Mouse (Mus musculus) hindbrain, postnatal 0 days (tissue): ENCODE measurements at regions not wholly inside any gene's neighbourhood (a gene's known extent, or its start where the extent isn't known, plus 50 kb on each side); places are given as distances from the start of the nearest gene placed in this dataset.
A peak's percentile ranks its signal among the peaks of the same experiment; 100 is the strongest.

Experiments
- ATAC-seq: fragments of 200-750 bp; cut with Nextera tagmentation; 2 replicates; pipeline ENCODE4 v1.8.0; 2017; ENCODE audit warnings: mild to moderate bottlenecking, moderate TSS enrichment, moderate library complexity
- DNase-seq: peaks from one replicate; pipeline ENCODE4 v3.0.0-alpha.2; 2015; ENCODE audit warnings: low spot score
- H3K27ac ChIP-seq: fragments of 300-500 bp; sonication (generic); 2 replicates; pipeline ENCODE4 v1.5.1; 2014; ENCODE audit warnings: mild to moderate bottlenecking
- H3K27me3 ChIP-seq: fragments of 300-500 bp; sonication (generic); 2 replicates; pipeline ENCODE4 v1.6.1; 2014; ENCODE audit warnings: low read length, mixed read lengths; ENCODE audit not compliant: insufficient read depth
- H3K36me3 ChIP-seq: fragments of 300-500 bp; sonication (generic); 2 replicates; pipeline ENCODE4 v1.6.1; 2014; ENCODE audit warnings: low read length, mixed read lengths; ENCODE audit not compliant: insufficient read depth
- H3K4me1 ChIP-seq: fragments of 300-500 bp; sonication (generic); 2 replicates; pipeline ENCODE4 v1.6.1; 2014; ENCODE audit warnings: antibody characterized with exemption, low read length, mixed read lengths; ENCODE audit not compliant: insufficient read depth
- H3K4me2 ChIP-seq: fragments of 300-500 bp; sonication (generic); 2 replicates; pipeline ENCODE4 v1.6.1; 2014; ENCODE audit warnings: low read depth, mild to moderate bottlenecking, low read length, moderate library complexity, mixed read lengths
- H3K4me3 ChIP-seq: fragments of 300-500 bp; sonication (generic); 2 replicates; pipeline ENCODE4 v1.5.1; 2014; ENCODE audit warnings: low read length
- H3K9ac ChIP-seq: fragments of 300-500 bp; sonication (generic); replicated peaks from 2 replicates; pipeline ENCODE4 v1.6.1; 2014; ENCODE audit warnings: mild to moderate bottlenecking, low read length, moderate library complexity, mixed read lengths
- H3K9me3 ChIP-seq: fragments of 300-500 bp; sonication (generic); 2 replicates; pipeline ENCODE4 v1.6.1; 2016; ENCODE audit warnings: low read length, mixed read lengths
- CTCF ChIP-seq: IDR thresholded peaks from 2 replicates; pipeline ENCODE4 v1.5.1; 2016; ENCODE audit warnings: antibody characterized with exemption, control low read depth, low read depth
- WGBS: fragments of 180-500 bp; shearing (Covaris S2); extraction: QIAGEN DNeasy Blood & Tissue Kit; methylation state at CpG from one replicate; pipeline ENCODE4 v1.1.7; 2014; 5-methylcytosine and 5-hydroxymethylcytosine counted together

- Histone ChIP-seq H3K9ac (no peak overlapping the region), H3K4me1 (no peaks in the 10 kb centered on the region), H3K27ac (no peak overlapping the region), H3K9me3 (no peaks in the 10 kb centered on the region), H3K36me3 (no peaks in the 10 kb centered on the region), H3K4me2 (no peak overlapping the region), H3K27me3 (no peaks in the 10 kb centered on the region), H3K4me3 (no peak overlapping the region)
- DNase-seq, result peak; percentile 16
- WGBS, result 78% methylated on average over 4 of the region's 4 CpGs
- no peak for TF ChIP-seq CTCF
- ATAC-seq, result no peak
Measured at GRCm38 (mm10) chr7:125102464-125102863, 342.0 kb upstream of the Kdm8 start.

- Histone ChIP-seq H3K9me3 (no peaks in the 10 kb centered on the region), H3K27me3 (no peaks in the 10 kb centered on the region), H3K4me2 (no peak overlapping the region), H3K36me3 (no peaks in the 10 kb centered on the region), H3K9ac (no peak overlapping the region), H3K27ac (no peak overlapping the region), H3K4me3 (no peak overlapping the region), H3K4me1 (no peaks in the 10 kb centered on the region)
- TF ChIP-seq CTCF, result peak; percentile 34; the same call in 1 of the 2 replicates
- DNase-seq, result peak; percentile 19
- WGBS, result 64% methylated on average over 4 of the region's 4 CpGs
- ATAC-seq, result no peak
Measured at GRCm38 (mm10) chr7:125104011-125104410, 340.5 kb upstream of the Kdm8 start.

- TF ChIP-seq CTCF, result no peak
- no peaks in the 10 kb centered on the region for H3K27me3 ChIP-seq
- no peaks in the 10 kb centered on the region for H3K36me3 ChIP-seq
- no peak overlapping the region for H3K4me3 ChIP-seq
- no peaks in the 10 kb centered on the region for H3K9me3 ChIP-seq
- H3K27ac ChIP-seq, result no peak overlapping the region
- DNase-seq (peak; percentile 3), ATAC-seq (no peak)
- no peak overlapping the region for H3K9ac ChIP-seq
- 35% methylated on average over 9 of the region's 9 CpGs for WGBS
- H3K4me1 ChIP-seq, result no peaks in the 10 kb centered on the region
- no peak overlapping the region for H3K4me2 ChIP-seq
Measured at GRCm38 (mm10) chr7:125112820-125113273, 331.6 kb upstream of the Kdm8 start.

DNA sequence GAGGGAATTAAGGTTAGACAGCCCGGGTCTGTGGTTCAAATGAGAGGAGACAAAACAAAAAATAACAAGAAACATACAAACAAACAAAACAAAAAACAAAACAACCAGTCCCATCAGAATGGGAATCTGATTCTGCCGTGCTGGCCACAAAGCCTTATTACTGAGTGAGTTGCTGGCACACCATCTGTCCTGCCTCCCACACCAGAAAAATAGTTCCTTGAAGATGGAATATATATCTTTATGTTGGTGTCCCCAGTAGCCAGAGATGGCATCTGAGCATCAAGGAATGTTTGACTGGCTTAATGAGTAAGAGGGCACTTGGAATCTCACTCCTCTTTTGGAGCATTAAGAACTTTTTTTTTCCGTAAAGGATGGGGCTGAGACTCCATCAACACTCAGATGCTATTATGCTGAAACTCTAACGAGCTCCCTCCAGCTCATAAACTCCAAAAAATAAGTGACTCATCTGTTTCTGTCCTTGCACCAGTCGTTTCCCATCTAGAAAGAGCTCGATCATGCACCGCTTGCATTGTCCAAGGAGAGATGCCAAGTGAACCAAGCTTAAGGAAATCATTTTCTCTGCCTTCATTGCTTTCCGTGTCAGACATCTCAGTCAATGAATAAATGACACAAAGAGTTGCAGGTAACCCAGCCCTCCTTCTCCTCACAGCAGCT lies 329.0 kb upstream of the Kdm8 start:
- ATAC-seq (no peak), DNase-seq (peak; percentile 10)
- Histone ChIP-seq H3K4me3 (no peak overlapping the region), H3K27me3 (no peaks in the 10 kb centered on the region), H3K27ac (no peak overlapping the region), H3K4me1 (no peaks in the 10 kb centered on the region), H3K9ac (no peak overlapping the region), H3K36me3 (no peaks in the 10 kb centered on the region), H3K4me2 (no peak overlapping the region), H3K9me3 (no peaks in the 10 kb centered on the region)
- no peak for TF ChIP-seq CTCF
- WGBS, result 72% methylated on average over 8 of the region's 8 CpGs

- Histone ChIP-seq H3K36me3 (no peaks in the 10 kb centered on the region), H3K27me3 (no peaks in the 10 kb centered on the region), H3K9ac (no peak overlapping the region), H3K27ac (no peak overlapping the region), H3K9me3 (no peaks in the 10 kb centered on the region), H3K4me3 (no peak overlapping the region), H3K4me2 (no peak overlapping the region), H3K4me1 (no peaks in the 10 kb centered on the region)
- TF ChIP-seq CTCF, result no peak
- ATAC-seq, result no peak
- DNase-seq, result no peak
- 57% methylated on average over 8 of the region's 8 CpGs for WGBS
Measured at GRCm38 (mm10) chr7:125117173-125117572, 327.3 kb upstream of the Kdm8 start.

DNA sequence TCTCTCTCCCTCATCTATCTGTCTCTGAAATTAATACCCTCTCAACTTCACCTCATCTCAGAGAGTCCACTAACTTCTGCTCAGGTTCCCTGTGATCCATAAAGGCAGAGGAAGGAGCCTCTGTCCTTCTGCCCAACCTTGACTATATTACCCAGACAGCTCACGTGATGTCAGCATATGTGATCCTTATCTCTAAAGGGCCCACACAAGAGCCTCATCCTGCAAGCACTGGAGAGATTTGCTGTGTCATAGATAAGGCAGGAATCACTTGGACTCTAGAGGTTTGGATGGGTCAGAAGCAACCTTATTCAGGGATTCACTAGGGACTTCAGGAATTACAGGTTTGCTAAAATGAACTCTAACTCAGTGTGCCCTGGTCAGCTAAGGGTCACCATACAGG lies 315.3 kb upstream of the Kdm8 start:
- no peak overlapping the region for H3K4me2 ChIP-seq
- no peak for ATAC-seq
- no peak overlapping the region for H3K9ac ChIP-seq
- WGBS, result 88% methylated on average over 1 of the region's 1 CpGs
- no peaks in the 10 kb centered on the region for H3K9me3 ChIP-seq
- no peak overlapping the region for H3K4me3 ChIP-seq
- H3K27me3 ChIP-seq, result no peaks in the 10 kb centered on the region
- DNase-seq, result no peak
- H3K27ac ChIP-seq, result no peak overlapping the region
- TF ChIP-seq CTCF, result no peak
- H3K4me1 ChIP-seq, result no peaks in the 10 kb centered on the region
- no peaks in the 10 kb centered on the region for H3K36me3 ChIP-seq

DNA sequence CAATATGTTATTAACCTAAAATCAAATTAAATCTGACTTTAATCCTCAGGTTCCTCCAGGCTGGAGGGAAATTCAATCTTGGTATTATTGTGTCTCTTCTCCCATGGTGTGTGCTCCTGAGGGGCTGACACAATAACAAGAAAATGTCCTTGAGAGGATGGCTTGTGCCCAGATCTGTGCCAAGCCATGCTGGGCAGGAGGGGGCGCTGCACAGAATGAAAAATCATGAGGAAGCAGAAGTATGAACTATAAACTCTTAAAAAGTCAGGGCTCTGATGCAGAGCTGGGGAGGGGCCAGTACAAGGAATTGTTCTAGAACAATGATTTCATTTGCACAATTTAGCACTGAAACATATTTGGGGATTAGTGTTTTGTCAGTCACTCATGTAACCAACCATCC lies 312.5 kb upstream of the Kdm8 start:
- H3K9me3 ChIP-seq, result no peaks in the 10 kb centered on the region
- ATAC-seq (no peak), DNase-seq (no peak)
- no peak for TF ChIP-seq CTCF
- no peak overlapping the region for H3K9ac ChIP-seq
- H3K4me3 ChIP-seq, result no peak overlapping the region
- no peaks in the 10 kb centered on the region for H3K36me3 ChIP-seq
- H3K4me2 ChIP-seq, result no peak overlapping the region
- 70% methylated on average over 1 of the region's 1 CpGs for WGBS
- H3K4me1 ChIP-seq, result no peaks in the 10 kb centered on the region
- H3K27me3 ChIP-seq, result no peaks in the 10 kb centered on the region
- H3K27ac ChIP-seq, result no peak overlapping the region
